Mouse (Mus musculus) lung, adult 2 months (tissue): Measurements from ENCODE around the gene Tob1. TPM values are rescaled to one million over a fixed set of nuclear protein-coding genes. Genes with fewer than 3 reads are reported as not detected.
A peak's percentile ranks its signal among the peaks of the same experiment; 100 is the strongest.

Experiments used
- DNase-seq: peaks from one replicate; pipeline ENCODE4 v3.0.0; 2022
- H3K4me1 ChIP-seq: fragments of 200-500 bp; 2 replicates; pipeline ENCODE4 v1.6.1; 2011; ENCODE audit warnings: low read length; ENCODE audit not compliant: control insufficient read depth, insufficient read depth
- H3K4me3 ChIP-seq: fragments of 200-500 bp; replicated peaks from 2 replicates; pipeline ENCODE3; 2011; ENCODE audit warnings: low read depth, mild to moderate bottlenecking, control low read depth, low read length; ENCODE audit errors: extremely low read depth
- CTCF ChIP-seq: fragments of 200-500 bp; IDR thresholded peaks from 2 replicates; pipeline ENCODE4 v1.5.1; 2011; ENCODE audit warnings: mild to moderate bottlenecking, low read length, control low read depth; ENCODE audit not compliant: insufficient read depth
- POLR2A ChIP-seq: fragments of 200-500 bp; IDR thresholded peaks from 2 replicates; pipeline ENCODE4 v1.6.1; 2011; ENCODE audit warnings: low read depth, mild to moderate bottlenecking, control low read depth, low read length, borderline replicate concordance; ENCODE audit errors: extremely low read depth
- WGBS: fragments of 180-500 bp; shearing (Covaris S2); methylation state at CpG from one replicate; pipeline ENCODE4 v1.1.7; 2018; 5-methylcytosine and 5-hydroxymethylcytosine counted together
- polyA plus RNA-seq: library from polyadenylated mRNA; depleted of rRNA; stranded (reverse); fragments of >200 nt; gene quantifications from 2 replicates; pipeline ENCODE4 v1.2.3, GENCODE M21; 2012; rRNA removed

Gene Tob1
- polyA plus RNA-seq: 27.9 and 37.2 TPM in 2 replicates

GRCm38 (mm10) chr11:94211124-94211603, at the start of gene Tob1:
Gene Tob1 (plus strand): TSS chr11:94211454.
- TF ChIP-seq CTCF (no peak), POLR2A (peak; percentile 100)
- H3K4me1 ChIP-seq: no peaks in the 10 kb centered on the region

GRCm38 (mm10) chr11:94161867-94162581, 49.2 kb upstream of the Tob1 start:
- WGBS: 76% methylated on average over 11 of the region's 11 CpGs
- peak; percentile 40 for DNase-seq
- H3K4me3 ChIP-seq: no peak overlapping the region
- H3K4me1 ChIP-seq: peaks cover 11% of the 10 kb centered on the region; the same call in 1 of the 2 replicates
- TF ChIP-seq CTCF (no peak), POLR2A (no peak)

More at GRCm38 (mm10) chr11:94211124-94211603, at the start of gene Tob1:
- H3K4me3 ChIP-seq: peak within 1 kb of the TSS; percentile 76
- WGBS: 1% methylated on average over 46 of the region's 55 CpGs
- DNase-seq: peak; percentile 94

GRCm38 (mm10) chr11:94163005-94163767, 48.1 kb upstream of the Tob1 start:
- no peak for DNase-seq
- WGBS: 77% methylated on average over 9 of the region's 9 CpGs
- H3K4me3 ChIP-seq: no peak overlapping the region
- peaks cover 11% of the 10 kb centered on the region; the same call in 1 of the 2 replicates for H3K4me1 ChIP-seq
- TF ChIP-seq POLR2A (no peak), CTCF (no peak)

GRCm38 (mm10) chr11:94165745-94166144, 45.5 kb upstream of the Tob1 start:
- TF ChIP-seq POLR2A: no peak
- no peak for TF ChIP-seq CTCF
- 76% methylated on average over 4 of the region's 4 CpGs for WGBS
- no peak overlapping the region for H3K4me3 ChIP-seq
- H3K4me1 ChIP-seq: peaks cover 6% of the 10 kb centered on the region; the same call in 1 of the 2 replicates
- no peak for DNase-seq

- no peak for DNase-seq
- Histone ChIP-seq H3K4me1 (no peaks in the 10 kb centered on the region), H3K4me3 (no peak overlapping the region)
- WGBS: 67% methylated on average over 5 of the region's 5 CpGs
- TF ChIP-seq POLR2A (no peak), CTCF (no peak)
Measured at GRCm38 (mm10) chr11:94168238-94168637, 43.0 kb upstream of the Tob1 start.

GRCm38 (mm10) chr11:94169596-94169995, 41.7 kb upstream of the Tob1 start:
- no peak for DNase-seq
- TF ChIP-seq CTCF: no peak
- no peak for TF ChIP-seq POLR2A
- 63% methylated on average over 5 of the region's 5 CpGs for WGBS
- no peak overlapping the region for H3K4me3 ChIP-seq
- no peaks in the 10 kb centered on the region; the same call in 1 of the 2 replicates for H3K4me1 ChIP-seq

- H3K4me3 ChIP-seq: no peak overlapping the region
- 74% methylated on average over 5 of the region's 5 CpGs for WGBS
- DNase-seq: no peak
- H3K4me1 ChIP-seq: no peaks in the 10 kb centered on the region; the same call in 1 of the 2 replicates
- TF ChIP-seq CTCF (no peak), POLR2A (no peak)
Measured at GRCm38 (mm10) chr11:94171691-94172090, 39.6 kb upstream of the Tob1 start.

GRCm38 (mm10) chr11:94172186-94172585, 39.1 kb upstream of the Tob1 start:
- no peaks in the 10 kb centered on the region; the same call in 1 of the 2 replicates for H3K4me1 ChIP-seq
- TF ChIP-seq CTCF (no peak), POLR2A (no peak)
- DNase-seq: peak; percentile 21
- WGBS: 59% methylated on average over 9 of the region's 9 CpGs
- H3K4me3 ChIP-seq: no peak overlapping the region

- WGBS: 45% methylated on average over 4 of the region's 4 CpGs
- Histone ChIP-seq H3K4me1 (no peaks in the 10 kb centered on the region; the same call in 1 of the 2 replicates), H3K4me3 (no peak overlapping the region)
- no peak for TF ChIP-seq CTCF
- TF ChIP-seq POLR2A: no peak
- DNase-seq: no peak
Measured at GRCm38 (mm10) chr11:94173726-94174146, 37.5 kb upstream of the Tob1 start.

- no peak for DNase-seq
- TF ChIP-seq POLR2A (no peak), CTCF (no peak)
- H3K4me1 ChIP-seq: no peaks in the 10 kb centered on the region; the same call in 1 of the 2 replicates
- WGBS: 74% methylated on average over 7 of the region's 7 CpGs
- H3K4me3 ChIP-seq: no peak overlapping the region
Measured at GRCm38 (mm10) chr11:94175288-94175687, 36.0 kb upstream of the Tob1 start.
